Mouse (Mus musculus): ENCODE data around the gene Ace3.
A peak's percentile ranks its signal among the peaks of the same experiment; 100 is the strongest.

Ace3 gene

DNA sequence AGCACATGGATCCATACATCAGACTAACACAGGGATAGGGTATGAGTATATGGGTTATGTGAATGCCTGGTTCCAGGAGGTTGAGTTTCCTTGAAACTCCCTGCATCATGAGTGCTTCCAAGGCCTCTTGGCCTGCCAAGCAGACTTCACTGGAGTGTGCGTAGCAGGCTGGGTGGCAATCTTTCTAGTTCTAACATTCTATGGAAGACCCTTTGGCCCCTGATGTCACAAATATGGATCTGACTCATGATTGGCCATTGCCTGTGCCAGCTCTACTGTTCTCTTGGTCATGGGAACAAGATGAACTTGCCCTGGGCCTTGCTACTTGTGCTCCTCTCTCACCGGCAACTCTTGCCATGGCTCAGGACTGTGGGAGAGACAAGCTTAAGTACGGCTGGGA lies at the start of gene Ace3:
TSS of gene Ace3 (plus strand) at position 301 of the 400 bp plus-strand sequence.
- no peak for DNase-seq

DNA sequence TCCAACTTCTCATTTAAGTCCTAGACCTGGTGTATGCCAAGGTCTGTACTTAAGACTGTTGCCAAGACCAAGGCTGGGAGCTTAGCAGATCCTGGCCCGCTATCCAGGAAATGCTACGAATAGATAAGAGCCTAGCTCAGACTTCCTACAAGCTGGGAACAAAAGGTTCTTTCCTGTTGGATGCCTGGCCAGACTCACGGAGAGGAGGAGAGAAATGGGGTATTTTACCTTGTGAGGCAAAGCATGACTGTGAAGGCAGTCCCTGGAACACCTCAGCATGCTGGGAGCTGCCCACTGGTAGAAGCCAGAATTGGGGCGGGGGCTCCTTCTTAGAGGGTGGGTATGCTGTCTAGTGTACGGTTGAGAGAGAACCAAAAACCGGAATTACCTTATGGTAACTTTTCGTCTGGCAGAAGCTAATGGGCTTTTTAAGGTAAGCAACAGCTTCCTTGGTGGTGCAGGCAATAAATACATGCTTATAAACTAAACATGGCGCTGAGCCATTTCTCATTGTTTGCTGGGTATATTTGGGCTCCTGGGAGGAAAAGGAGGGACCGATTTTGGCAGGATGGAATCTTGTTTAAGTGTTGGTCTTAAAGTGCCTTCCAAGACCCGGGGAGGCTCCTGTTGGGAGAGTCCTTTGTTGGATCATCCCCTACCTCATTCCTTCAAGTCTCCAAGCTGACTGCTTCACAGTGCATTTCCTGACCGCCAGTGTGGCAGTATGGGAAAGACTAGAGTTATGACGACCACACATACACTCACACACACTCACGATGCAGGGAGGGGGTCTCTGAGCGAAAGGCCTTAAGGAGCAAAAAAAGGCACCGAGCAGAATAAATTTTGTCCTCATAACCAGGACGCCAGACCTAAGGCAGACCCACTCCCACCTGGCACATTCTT lies 49.5 kb upstream of the Ace3 start:
- DNase-seq = no peak

DNA sequence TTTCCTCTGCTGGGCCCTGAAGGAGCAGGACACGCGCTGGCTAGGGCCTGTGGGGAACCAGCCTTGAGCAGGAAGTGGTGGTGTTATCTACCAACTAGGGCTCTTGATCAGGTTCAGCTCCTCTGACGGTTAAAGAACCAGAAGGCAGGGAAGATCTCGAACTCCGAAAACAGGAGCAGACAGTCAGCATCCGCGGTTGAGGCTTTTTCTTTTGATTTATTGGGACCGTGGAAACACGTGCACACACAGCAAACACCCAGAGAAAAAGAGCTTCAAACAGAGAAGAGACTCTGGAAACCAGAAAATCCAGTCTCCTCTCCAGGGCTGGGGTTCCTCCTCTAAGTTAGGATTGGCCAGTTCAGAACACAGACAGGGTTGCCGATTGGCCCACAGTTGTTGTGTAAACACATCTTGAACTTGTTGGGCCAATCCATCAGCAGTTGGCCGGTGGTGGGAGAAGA lies 47.8 kb upstream of the Ace3 start:
- no peak for DNase-seq

DNA sequence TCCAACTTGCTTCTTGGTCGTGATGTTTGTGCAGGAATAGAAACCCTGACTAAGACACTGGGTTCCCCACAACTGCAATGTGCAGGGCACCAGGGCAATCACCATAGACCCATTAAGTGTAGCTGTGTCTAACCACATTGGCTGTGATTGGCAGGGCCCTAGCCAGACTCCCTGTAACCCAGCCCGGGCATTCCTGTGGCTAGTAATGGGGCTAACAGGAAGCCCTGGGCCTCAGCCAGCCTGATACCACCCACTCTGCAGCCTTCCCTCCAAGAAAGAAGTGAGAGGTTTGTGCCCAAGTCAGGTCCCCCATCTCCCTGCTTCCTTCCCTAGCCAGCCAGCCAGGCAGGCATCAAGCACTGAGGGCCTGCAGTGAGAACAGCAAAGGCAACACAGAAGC lies 46.2 kb upstream of the Ace3 start:
- DNase-seq = no peak

DNA sequence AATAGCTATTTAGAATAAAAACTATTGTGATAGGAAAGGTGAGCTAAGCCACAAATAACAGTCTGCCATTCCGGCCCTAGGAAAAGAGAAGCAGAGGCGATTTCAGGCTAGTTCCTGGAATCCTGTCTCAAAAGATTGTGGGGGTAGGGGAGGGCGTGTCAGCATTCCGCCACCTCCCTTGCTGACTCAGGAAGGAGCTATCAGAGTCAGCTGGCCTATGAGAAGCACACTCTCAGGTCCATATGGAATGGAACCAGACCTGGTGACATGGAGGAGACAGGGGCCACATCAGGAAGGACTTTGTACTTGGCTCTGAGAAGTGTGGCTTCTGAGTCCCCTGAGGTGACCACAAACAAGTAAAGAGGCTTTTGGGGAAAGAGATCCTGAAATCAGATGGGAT lies 44.0 kb upstream of the Ace3 start:
- DNase-seq = no peak

DNA sequence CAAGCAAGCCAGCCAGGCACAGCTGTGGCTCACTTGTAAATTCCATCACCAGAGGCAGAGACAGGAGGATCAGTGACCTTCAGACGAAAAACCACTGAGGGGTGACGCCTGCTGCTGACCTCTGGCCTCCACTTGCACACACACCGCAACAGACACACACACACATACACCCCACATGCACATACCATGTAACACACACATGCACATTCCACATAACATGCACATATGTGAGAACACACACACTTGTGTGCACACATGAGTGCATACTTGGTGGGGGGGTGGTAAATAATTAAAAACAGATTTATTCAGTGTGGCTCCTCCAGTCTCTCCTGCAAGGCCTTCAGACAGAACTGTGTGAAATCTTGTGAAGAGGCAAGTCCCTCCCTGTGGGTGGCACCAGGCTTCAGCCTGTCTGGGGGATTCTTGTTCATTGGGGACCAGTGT lies 42.9 kb upstream of the Ace3 start:
- DNase-seq = no peak

DNA sequence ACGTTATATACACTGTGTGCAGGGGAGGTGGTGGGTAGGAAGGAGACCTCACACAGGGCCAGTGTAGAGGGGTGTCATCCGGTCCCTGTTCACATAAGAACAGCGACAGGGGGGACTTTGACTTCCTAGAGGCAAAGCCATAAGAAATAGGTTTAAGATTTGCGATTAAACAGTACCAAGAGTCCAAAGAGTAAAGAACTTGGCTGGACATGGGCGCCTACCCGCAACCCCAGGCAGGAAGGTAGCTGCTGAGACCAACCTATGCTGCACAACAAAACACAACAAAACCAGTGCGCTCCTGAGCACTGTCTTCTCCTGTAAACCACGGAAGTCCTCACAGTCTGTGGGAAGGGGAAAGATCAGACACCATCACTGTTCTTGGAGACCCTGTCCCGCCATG lies 42.4 kb upstream of the Ace3 start:
- DNase-seq = no peak

DNA sequence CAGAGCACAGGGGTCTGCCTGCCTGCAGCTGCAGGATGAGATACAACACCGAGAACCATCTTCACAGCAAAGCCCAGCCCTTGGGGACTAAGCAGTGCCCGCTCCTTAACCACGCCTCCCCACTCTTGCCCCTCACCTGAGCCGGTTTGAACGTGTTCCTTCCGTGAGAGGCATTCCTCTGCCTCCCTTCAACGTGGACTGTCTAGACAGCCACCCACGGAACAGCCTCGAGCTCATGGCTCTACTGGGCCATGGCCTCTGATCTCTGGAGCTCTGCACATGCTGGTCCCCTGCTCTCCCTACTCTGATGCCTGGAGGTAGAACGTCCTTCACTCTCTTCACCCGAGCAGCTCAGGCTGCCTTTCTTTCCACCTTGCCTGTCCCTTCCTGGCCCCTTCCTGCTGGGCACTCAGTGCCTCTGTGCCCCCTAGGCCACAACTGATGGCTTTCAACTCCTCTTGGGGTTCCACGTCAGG lies 41.5 kb upstream of the Ace3 start, which contains the start of gene Cyb561:
TSS of gene Cyb561 (minus strand) at position 426 of the 476 bp plus-strand sequence.
- no peak for DNase-seq

DNA sequence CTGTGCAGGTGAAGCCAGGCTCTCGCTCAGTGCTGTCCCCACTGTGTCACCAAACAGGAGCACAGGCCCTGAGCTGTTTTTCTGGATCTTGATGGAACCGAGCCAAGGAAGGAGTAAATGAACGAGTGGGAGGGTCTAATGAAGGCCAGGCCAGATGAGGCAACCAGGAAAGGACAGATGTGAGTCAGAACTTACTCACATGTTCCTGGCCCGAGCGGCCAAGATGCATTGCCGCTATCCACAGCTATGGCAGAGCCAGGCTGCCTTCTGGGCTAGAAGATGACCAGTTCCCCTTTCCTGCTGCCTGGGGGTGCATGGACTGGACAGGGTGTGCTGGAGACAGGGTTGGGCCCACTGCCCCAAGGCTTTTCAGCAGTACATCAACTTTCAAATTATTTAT lies 41.1 kb upstream of the Ace3 start:
- DNase-seq = no peak

DNA sequence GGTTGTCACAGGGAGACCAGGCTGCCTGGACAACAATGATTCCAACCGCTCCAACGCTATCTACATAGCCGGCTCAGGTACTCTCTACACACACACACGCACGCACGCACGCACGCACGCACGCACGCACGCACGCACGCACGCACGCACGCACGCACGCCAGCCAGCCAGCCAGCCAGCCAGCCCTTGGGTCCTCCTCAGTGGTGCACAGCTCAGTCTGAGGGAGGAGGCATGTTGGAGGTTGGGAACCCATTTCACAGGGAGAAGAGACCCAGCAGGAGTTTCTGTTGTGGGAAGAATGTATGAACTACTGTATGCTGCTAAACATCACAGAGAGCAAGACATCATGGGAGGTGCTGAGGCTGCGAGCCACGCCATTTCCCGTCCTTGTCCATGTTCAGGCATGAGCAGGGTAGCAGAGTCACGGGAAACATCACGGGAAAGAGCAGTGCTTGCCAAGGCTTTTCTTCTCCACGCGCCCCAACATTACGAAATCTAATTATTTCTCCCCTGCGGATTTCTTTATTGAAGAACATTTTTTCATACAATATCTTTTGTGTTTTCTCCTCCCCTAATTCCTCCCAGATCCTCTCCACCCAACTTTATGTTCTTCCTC lies 38.6 kb upstream of the Ace3 start:
- no peak for DNase-seq

DNA sequence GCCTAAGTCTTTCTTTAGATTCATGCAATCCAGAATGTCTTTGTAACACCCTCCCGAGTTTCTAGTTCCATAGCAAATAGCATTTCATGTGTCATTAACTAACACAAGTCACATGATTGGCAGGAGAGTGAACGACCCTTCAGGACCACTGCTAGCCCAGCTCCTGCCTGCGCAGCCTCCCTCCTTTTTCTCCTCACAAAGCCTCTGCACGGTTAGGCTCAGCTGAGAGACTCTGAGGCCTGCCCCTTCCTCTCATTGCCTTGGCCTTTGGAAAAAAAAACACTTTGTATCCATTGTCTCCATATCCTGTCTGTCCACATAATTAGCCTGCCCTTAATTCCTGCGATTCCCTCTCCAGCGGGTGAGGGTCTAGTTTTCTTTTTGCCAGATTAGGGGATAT lies 37.0 kb upstream of the Ace3 start:
- no peak for DNase-seq

DNA sequence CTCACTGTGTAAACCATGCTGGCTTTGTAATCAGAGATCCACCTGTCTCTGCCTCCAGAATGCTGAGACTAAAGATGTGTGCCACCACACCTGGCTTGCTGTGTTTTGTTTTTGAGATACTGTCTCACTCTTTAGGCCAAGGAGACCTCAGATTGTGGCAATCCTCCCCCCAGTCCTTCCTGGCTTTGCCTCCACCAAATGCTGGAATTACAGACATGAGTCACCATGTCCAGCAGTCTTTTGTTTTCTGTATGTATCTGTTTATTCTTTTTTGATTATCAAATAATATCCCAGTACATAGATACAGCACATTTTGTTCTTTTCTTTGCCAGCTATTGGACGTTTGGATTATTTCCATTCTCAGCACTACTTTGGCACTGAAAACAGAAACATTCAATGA lies 35.9 kb upstream of the Ace3 start:
- no peak for DNase-seq

DNA sequence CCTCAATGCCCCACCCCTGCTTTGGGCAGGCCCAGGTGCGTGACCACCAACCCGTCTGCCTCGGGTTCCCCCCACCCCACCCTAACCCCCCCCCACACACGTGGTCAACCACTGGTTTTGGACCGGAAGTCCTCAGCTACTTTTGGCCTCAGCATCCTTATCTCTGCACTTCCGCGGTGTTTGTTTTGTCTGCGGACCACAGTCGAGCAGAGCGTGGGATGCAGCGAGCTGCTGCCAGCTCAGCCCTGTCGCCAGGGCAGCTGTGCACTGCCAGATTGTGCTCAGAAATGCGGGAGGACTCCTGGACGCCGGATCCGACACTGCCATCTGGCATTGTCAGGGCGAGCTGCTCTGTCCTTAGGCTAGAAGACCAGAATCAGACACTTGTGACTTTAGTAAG lies 35.1 kb upstream of the Ace3 start:
- DNase-seq = peak; percentile 52

DNA sequence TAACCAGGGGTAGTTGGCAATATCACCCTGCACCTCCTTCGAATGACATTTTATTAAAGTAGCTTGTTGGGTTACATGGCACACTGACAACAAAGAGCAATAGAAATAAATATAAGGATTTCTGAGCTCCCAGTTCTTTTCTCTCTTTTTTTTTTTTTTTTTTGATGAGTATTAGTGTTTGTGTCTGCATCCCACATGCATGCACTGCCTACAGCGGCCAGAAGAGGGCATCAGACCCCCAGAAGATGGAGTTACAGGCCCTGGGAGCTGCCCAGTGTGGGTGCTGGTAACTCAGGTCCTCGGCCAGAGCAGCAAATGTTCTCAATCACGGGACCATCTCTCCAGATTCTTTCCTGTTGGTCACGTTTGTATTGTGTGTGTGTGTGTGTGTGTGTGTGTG lies 29.8 kb upstream of the Ace3 start:
- no peak for DNase-seq

DNA sequence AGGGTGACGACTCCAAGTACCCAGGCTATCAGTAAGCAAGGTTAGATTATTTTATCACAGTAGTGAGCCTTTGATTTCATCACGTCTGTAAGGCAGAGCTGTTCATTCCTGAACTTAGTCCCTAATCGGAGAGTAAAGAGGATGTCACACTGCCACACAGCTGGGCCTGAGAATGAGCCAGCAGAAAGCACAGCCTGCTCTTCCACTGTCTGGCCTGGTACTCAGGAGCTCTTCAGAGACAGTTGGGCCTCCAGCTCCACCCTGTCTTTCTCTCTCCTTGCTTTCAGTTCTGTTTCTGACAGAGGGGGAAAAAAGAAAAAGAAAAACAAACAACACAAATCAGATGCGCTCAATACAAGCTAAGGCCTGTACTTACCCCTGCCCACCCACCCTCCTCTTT lies 28.2 kb upstream of the Ace3 start:
- no peak for DNase-seq

DNA sequence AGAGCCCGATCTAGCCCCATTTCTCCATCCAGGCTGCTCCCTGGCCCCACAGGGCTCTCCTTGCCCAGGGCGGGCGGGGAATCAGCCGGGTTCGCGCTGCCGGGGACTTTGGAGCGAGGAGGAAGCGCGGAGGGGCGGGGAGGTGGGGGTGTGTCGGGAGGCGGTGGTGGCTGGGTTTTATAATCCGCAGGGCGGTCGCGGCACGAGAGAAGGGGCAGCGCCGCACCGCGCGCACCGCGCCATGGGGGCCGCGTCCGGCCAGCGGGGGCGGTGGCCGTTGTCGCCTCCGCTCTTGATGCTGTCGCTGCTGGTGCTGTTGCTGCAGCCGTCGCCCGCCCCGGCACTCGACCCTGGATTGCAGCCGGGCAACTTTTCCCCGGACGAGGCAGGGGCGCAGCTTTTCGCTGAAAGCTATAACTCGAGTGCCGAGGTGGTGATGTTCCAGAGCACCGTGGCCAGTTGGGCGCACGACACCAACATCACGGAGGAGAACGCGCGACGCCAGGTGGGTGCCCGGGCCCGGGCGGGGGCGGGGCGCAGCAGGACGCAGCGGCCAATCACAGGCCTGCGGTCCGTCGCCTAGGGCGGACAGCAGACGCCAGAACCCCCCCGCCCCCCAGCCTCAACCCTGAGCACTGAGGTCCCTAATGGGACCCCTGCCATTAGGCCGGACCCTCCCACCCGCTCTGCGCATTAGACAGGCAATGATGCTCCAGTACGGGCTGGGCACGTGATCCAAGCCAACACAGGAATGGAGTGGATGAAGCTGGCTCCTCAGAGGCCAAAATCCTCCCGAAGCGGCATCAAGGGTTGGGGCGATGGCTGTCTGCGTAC lies 26.5 kb upstream of the Ace3 start, which contains the start of gene Ace:
TSS of gene Ace (plus strand) at position 205 of the 834 bp plus-strand sequence.
- DNase-seq = no peak

DNA sequence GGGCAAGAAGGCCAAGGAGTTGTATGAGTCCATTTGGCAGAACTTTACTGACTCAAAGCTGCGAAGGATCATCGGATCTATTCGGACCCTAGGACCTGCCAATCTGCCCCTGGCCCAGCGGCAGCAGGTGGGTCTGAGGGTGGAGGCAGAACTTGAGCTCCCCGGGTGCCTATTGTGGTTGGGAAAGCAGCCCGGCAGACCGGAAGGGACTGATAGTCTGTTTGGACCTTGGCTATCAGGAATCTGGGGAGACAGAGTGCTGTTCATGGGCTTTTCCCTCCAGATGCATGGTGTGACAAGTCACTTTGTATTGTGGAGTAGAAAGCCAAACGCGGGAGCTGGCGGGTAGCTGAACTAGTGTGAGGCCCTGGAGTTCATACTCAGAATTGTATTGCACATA lies 25.5 kb upstream of the Ace3 start:
- DNase-seq = no peak

DNA sequence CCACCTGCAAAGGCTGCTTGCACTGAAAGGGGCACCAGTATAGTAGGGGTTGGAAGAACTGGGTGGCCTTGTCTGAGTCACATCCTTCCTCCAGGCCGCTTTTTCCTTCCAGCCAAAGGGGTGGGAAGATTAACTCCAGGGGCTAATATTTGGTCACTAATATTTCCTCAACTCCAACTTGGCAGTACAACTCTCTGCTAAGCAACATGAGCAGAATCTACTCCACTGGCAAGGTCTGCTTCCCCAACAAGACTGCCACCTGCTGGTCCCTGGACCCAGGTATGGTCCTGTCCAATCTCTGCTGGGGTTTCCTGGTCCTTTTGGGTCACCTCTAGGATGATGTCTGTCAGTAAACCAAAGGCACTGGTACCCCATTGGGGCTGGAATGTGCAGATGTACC lies 25.0 kb upstream of the Ace3 start:
- no peak for DNase-seq

DNA sequence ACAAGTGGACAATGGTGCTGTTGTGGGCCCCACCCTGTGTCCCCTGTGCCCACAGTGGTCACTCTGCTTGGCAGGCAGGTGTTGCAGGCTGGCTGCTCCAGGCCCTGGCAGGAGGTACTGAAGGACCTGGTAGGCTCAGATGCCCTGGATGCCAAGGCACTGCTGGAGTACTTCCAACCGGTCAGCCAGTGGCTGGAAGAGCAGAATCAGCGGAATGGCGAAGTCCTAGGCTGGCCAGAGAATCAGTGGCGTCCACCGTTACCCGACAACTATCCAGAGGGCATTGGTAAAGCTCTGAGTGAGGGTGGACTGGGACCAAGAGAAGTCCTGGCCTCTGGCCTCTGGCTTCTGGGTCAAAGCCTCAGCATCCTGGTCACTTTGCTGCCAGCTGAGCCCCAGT lies 19.9 kb upstream of the Ace3 start:
- DNase-seq = no peak

DNA sequence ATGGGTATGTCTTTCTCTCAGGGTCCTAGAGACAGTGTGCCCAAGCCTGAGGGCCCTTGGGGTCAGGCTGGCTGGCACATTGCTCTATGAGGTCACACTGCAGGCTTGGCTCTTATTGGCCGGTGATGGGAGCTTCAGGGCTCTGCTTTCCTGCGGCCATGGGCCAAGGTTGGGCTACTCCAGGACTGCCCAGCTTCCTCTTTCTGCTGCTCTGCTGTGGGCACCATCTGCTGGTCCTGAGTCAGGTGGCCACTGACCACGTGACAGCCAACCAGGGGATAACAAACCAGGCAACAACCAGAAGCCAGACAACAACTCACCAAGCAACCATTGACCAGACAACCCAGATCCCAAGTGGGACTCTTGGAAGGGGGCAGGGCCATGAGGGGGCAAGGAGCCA lies 19.4 kb upstream of the Ace3 start:
- DNase-seq = no peak

DNA sequence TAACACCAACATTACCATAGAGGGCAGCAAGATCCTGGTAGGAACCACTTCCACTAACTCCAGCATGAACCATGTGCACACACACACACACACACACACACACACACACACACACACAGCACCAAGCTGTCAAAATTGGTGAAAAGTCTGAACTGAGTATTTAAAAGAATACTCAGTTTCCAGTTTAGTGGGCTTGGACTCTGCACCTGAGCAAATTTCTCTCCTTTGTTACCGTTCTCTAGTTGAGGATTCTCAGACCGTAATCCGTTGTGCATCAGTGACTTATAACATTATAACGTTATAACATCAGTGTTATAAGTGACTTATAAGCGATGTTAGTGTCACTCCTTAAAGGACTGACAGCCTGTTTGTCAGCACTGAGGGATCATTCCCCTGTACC lies 18.8 kb upstream of the Ace3 start:
- DNase-seq = no peak

DNA sequence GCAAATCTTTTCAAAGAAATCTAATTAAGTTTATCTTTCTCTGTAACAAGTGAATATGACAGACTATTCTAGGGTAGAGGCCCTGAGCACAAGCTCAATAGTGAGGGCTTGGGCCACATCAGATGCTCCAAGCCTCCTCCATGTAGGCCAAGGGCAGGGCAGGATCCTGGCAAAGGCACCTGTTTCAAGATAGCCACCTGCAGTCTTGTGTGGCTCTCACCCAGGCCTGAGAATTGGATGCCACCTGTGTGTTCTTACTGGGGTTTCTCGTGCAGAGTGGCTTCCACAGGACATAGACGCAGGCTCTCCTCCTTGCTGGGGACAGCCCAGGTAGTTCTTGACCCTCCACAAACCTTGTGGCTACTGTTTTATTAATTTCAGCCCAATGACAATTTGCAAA lies 16.2 kb upstream of the Ace3 start:
- no peak for DNase-seq

DNA sequence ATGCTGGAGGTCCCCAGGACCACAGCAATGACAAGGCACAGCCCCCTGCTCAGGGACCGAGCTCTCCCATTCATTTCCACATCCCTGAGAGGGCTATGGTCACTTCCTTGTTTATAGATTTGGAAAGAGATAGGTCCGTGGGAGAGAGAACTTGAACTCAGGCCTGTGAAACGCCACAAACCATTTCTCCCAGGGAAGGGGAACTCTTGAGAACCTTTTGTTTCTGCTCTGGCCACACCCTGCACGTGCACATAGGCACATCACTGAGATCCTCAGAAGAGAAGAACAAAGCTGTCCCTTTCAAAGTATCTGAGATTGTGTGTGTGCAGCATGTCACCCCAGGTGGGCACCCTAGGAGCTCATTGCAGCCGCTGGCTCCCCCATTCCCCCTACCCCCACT lies 15.8 kb upstream of the Ace3 start:
- no peak for DNase-seq

Measured in layer of hippocampus, adult 9-11 months (tissue).